Mouse (Mus musculus): ENCODE results near the gene Lcp2. TPM values are rescaled to one million over a fixed set of nuclear protein-coding genes. Genes with fewer than 3 reads are reported as not detected.

The Lcp2 gene
- polyA plus RNA-seq, 1 experiment from 2014 or later: 1.2 TPM

GRCm38 (mm10) chr11:34079542-34080464 is 33.1 kb downstream of the Lcp2 start:
- no peaks in the 10 kb centered on the region for H3K4me1 ChIP-seq
- H3K9me3 ChIP-seq (replicated peaks): no peaks in the 10 kb centered on the region
- no peak overlapping the region for H3K27ac ChIP-seq
- H3K36me3 ChIP-seq: no peaks in the 10 kb centered on the region
- no peak for DNase-seq (ENCODE audit: low spot score)
- 0 out of 2 replicates have a peak, but pooled peaks cover 1% of the 10 kb centered on the region for H3K27me3 ChIP-seq (ENCODE audit: low read depth, poor library complexity, severe bottlenecking)
- 80% methylated on average over 6 of the region's 6 CpGs for WGBS
- H3K4me3 ChIP-seq: no peak overlapping the region

DNA sequence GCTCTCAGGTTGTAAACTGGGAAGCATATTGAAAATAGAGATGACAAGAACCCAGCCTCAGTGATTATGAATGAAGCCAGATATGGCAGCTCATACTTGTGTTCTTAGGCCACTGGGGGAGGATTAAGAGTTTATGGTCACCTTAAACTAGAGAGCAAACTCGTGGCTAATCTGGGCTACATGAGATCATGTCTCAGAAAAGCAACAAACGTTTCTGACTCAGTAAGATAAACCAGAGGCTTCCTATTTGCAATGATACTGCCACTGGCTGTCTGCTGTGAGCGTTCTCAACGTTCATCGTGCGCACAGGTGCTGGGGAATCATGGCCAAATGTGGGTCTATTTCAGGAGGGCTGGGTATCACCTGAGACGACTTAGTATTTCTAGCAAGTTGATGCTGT is 37.1 kb downstream of the Lcp2 start:
- 81% methylated on average over 7 of the region's 7 CpGs for WGBS
- H3K4me1 ChIP-seq: no peaks in the 10 kb centered on the region

GRCm38 (mm10) chr11:34084639-34085038 is 37.9 kb downstream of the Lcp2 start:
- 71% methylated on average over 2 of the region's 2 CpGs for WGBS
- DNase-seq (ENCODE audit: low spot score): no peak
- Histone ChIP-seq H3K4me3 (no peak overlapping the region), H3K4me1 (no peaks in the 10 kb centered on the region), H3K27me3 (ENCODE audit: low read depth, poor library complexity, severe bottlenecking) (no peaks in the 10 kb centered on the region), H3K9me3 (replicated peaks) (no peaks in the 10 kb centered on the region), H3K27ac (no peak overlapping the region), H3K36me3 (no peaks in the 10 kb centered on the region)

More for the DNA sequence above, 37.1 kb downstream of the Lcp2 start:
- no peaks in the 10 kb centered on the region for H3K36me3 ChIP-seq
- H3K4me3 ChIP-seq: no peak overlapping the region
- H3K27ac ChIP-seq: no peak overlapping the region
- H3K27me3 ChIP-seq (ENCODE audit: low read depth, poor library complexity, severe bottlenecking): no peaks in the 10 kb centered on the region
- no peaks in the 10 kb centered on the region for H3K9me3 ChIP-seq (replicated peaks)
- DNase-seq (ENCODE audit: low spot score): no peak

GRCm38 (mm10) chr11:34086164-34086751 is 39.5 kb downstream of the Lcp2 start:
- no peaks in the 10 kb centered on the region for H3K9me3 ChIP-seq (replicated peaks)
- WGBS: 81% methylated on average over 8 of the region's 8 CpGs
- no peaks in the 10 kb centered on the region for H3K27me3 ChIP-seq (ENCODE audit: low read depth, poor library complexity, severe bottlenecking)
- no peak for DNase-seq (ENCODE audit: low spot score)
- H3K4me1 ChIP-seq: no peaks in the 10 kb centered on the region
- H3K36me3 ChIP-seq: no peaks in the 10 kb centered on the region
- H3K4me3 ChIP-seq: no peak overlapping the region
- H3K27ac ChIP-seq: no peak overlapping the region

DNA sequence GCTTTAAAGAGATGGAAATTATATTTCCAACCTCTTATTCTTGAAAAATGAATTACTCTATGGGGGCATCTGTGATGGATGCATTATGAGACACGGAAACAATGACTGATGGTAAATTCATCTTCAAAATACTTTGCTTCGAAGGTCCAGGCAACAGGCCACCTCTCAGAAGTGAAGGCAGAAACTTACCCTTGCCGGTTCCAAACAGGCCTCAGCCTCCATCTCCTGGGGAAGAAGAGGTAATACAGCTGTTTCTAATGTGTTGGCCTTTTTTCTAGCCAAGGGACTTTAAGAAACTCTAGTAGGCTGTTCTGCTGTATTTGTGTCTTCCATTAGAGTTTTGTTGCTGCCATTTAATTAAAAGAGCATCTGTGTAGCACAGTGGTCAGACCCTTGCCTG is 40.3 kb downstream of the Lcp2 start:
- Histone ChIP-seq H3K27me3 (ENCODE audit: low read depth, poor library complexity, severe bottlenecking) (no peaks in the 10 kb centered on the region), H3K36me3 (no peaks in the 10 kb centered on the region), H3K27ac (no peak overlapping the region), H3K4me1 (no peaks in the 10 kb centered on the region), H3K9me3 (replicated peaks) (no peaks in the 10 kb centered on the region), H3K4me3 (no peak overlapping the region)
- DNase-seq (ENCODE audit: low spot score): no peak
- 73% methylated on average over 3 of the region's 3 CpGs for WGBS

GRCm38 (mm10) chr11:34098422-34098821 is 51.7 kb downstream of the Lcp2 start, which contains the start of gene 4930469K13Rik:
4930469K13Rik (minus strand) TSS chr11:34098554.
- no peaks in the 10 kb centered on the region for H3K27me3 ChIP-seq (ENCODE audit: low read depth, poor library complexity, severe bottlenecking)
- no peak within 1 kb of the TSS for H3K4me3 ChIP-seq
- H3K27ac ChIP-seq: no peak within 1 kb of the TSS
- H3K4me1 ChIP-seq: no peaks in the 10 kb centered on the region
- WGBS: 84% methylated on average over 10 of the region's 10 CpGs
- no peak for DNase-seq (ENCODE audit: low spot score)
- H3K36me3 ChIP-seq: no peaks in the 10 kb centered on the region
- no peaks in the 10 kb centered on the region for H3K9me3 ChIP-seq (replicated peaks)

- DNase-seq (ENCODE audit: low spot score): no peak
- 94% methylated on average over 4 of the region's 4 CpGs for WGBS
- H3K36me3 ChIP-seq: no peaks in the 10 kb centered on the region
- H3K27ac ChIP-seq: no peak overlapping the region
- no peak overlapping the region for H3K4me3 ChIP-seq
- no peaks in the 10 kb centered on the region for H3K4me1 ChIP-seq
- no peaks in the 10 kb centered on the region for H3K9me3 ChIP-seq (replicated peaks)
- H3K27me3 ChIP-seq (ENCODE audit: low read depth, poor library complexity, severe bottlenecking): no peaks in the 10 kb centered on the region
Observed at GRCm38 (mm10) chr11:34101827-34102226, 55.1 kb downstream of the Lcp2 start.

GRCm38 (mm10) chr11:34104919-34105318 is 58.2 kb downstream of the Lcp2 start:
- DNase-seq (ENCODE audit: low spot score): no peak
- H3K27me3 ChIP-seq (ENCODE audit: low read depth, poor library complexity, severe bottlenecking): no peaks in the 10 kb centered on the region
- no peak overlapping the region for H3K4me3 ChIP-seq
- H3K9me3 ChIP-seq (replicated peaks): no peaks in the 10 kb centered on the region
- no peaks in the 10 kb centered on the region for H3K36me3 ChIP-seq
- H3K4me1 ChIP-seq: no peaks in the 10 kb centered on the region
- 67% methylated on average over 1 of the region's 1 CpGs for WGBS
- no peak overlapping the region for H3K27ac ChIP-seq

DNA sequence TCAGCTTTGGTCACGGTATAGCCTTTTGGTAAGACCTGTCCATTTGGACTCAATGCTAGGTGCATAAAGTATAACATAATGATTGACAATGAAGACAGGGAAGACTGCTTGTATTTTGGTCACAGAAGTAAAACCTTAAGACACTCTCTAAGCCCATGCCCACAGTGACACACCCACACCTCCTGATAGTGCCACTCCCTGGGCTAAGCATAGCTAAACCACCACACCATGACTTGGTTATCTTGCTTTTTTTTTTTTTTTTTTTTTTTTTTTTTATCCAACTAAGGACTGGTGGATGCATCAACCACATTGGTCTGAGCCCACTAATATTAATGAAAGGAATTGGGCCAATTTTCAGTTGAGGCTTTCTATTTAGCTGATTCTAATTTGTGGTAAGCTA is 62.5 kb downstream of the Lcp2 start:
- Histone ChIP-seq H3K27ac (no peak overlapping the region), H3K4me3 (no peak overlapping the region), H3K9me3 (replicated peaks) (no peaks in the 10 kb centered on the region), H3K27me3 (ENCODE audit: low read depth, poor library complexity, severe bottlenecking) (no peaks in the 10 kb centered on the region), H3K36me3 (no peaks in the 10 kb centered on the region), H3K4me1 (no peaks in the 10 kb centered on the region)
- no peak for DNase-seq (ENCODE audit: low spot score)
- WGBS: 95% methylated on average over 1 of the region's 1 CpGs

- Histone ChIP-seq H3K4me3 (no peak overlapping the region), H3K27ac (no peak overlapping the region), H3K4me1 (no peaks in the 10 kb centered on the region), H3K9me3 (replicated peaks) (no peaks in the 10 kb centered on the region), H3K27me3 (ENCODE audit: low read depth, poor library complexity, severe bottlenecking) (no peaks in the 10 kb centered on the region), H3K36me3 (no peaks in the 10 kb centered on the region)
- WGBS: 74% methylated on average over 7 of the region's 7 CpGs
- no peak for DNase-seq (ENCODE audit: low spot score)
Observed at GRCm38 (mm10) chr11:34111940-34112339, 65.2 kb downstream of the Lcp2 start.

- Histone ChIP-seq H3K27ac (no peak overlapping the region), H3K9me3 (replicated peaks) (no peaks in the 10 kb centered on the region), H3K27me3 (ENCODE audit: low read depth, poor library complexity, severe bottlenecking) (no peaks in the 10 kb centered on the region), H3K36me3 (no peaks in the 10 kb centered on the region), H3K4me3 (no peak overlapping the region), H3K4me1 (no peaks in the 10 kb centered on the region)
- DNase-seq (ENCODE audit: low spot score): no peak
- WGBS: 46% methylated on average over 4 of the region's 4 CpGs
Observed at GRCm38 (mm10) chr11:34112781-34113380, 66.2 kb downstream of the Lcp2 start.

DNA sequence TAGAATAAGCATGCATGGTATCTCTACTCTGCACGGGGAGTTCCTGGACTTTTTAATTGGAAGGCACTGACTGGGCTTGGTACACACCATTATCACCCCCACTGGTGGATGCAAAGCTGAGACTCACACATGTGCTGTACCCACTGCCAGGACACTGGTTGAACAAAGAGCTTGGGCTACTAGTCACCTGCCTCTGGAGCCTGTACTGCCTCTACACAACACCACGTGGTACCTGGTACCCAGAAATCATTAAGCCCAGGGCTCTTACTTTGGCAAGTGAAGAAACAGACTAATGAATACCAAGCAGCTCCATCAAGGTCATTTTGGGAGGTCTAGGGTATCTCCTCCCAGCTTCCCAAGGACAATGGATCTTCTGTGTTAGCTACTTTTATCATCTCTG is 67.0 kb downstream of the Lcp2 start:
- WGBS: 74% methylated on average over 2 of the region's 2 CpGs
- no peaks in the 10 kb centered on the region for H3K36me3 ChIP-seq
- no peak for DNase-seq (ENCODE audit: low spot score)
- no peak overlapping the region for H3K4me3 ChIP-seq
- no peaks in the 10 kb centered on the region for H3K9me3 ChIP-seq (replicated peaks)
- no peaks in the 10 kb centered on the region for H3K27me3 ChIP-seq (ENCODE audit: low read depth, poor library complexity, severe bottlenecking)
- no peak overlapping the region for H3K27ac ChIP-seq
- peaks cover 9% of the 10 kb centered on the region for H3K4me1 ChIP-seq

DNA sequence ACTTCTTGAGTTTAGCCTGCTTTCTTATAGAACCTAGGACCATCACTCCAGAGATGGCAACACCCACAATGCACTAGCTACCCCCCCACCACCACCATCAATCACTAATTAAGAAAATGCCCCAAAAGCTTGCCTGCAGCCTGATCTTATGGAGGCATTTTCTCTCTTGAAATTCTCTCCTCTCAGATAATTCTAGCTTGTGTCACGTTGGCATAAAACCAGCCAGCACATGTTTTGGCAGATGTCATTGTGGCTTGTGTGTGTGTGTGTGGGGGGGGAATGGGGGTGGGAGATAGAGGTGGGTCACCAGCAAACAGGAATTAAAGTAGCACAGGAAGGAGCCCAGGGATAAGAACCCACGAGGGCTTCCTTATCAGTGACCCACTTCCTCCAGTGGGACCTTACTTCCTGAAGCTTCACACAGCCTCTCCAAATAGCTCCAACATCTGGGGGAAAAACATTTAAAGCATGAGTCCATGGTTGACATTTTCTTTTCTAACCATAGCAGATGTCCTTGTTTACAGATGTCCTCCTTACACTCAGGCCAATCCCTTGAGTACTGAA is 69.9 kb downstream of the Lcp2 start:
- H3K36me3 ChIP-seq: no peaks in the 10 kb centered on the region
- DNase-seq (ENCODE audit: low spot score): no peak
- no peak overlapping the region for H3K4me3 ChIP-seq
- whole genome bisulfite sequencing: 67% methylated on average over 2 of the region's 2 CpGs
- no peaks in the 10 kb centered on the region for H3K27me3 ChIP-seq (ENCODE audit: low read depth, poor library complexity, severe bottlenecking)
- H3K9me3 ChIP-seq (replicated peaks): no peaks in the 10 kb centered on the region
- H3K4me1 ChIP-seq: peaks cover 19% of the 10 kb centered on the region
- H3K27ac ChIP-seq: no peak overlapping the region
